Mouse (Mus musculus) small intestine, adult 2 months (tissue): Measurements from ENCODE around the gene Cyb5rl. TPM values are rescaled to one million over a fixed set of nuclear protein-coding genes. Genes with fewer than 3 reads are reported as not detected.

Experiments
- H3K27ac ChIP-seq: fragments of 200-500 bp; 2 replicates; pipeline ENCODE4 v1.5.1; 2012; ENCODE audit warnings: low read depth, low read length, control low read depth, inconsistent platforms; ENCODE audit not compliant: insufficient read depth
- H3K27me3 ChIP-seq: fragments of 200-500 bp; 2 replicates; pipeline ENCODE4 v1.6.1; 2012; ENCODE audit warnings: mild to moderate bottlenecking, moderate library complexity, low read length, inconsistent platforms; ENCODE audit not compliant: control insufficient read depth, insufficient read depth
- H3K36me3 ChIP-seq: fragments of 200-500 bp; 2 replicates; pipeline ENCODE4 v1.6.1; 2012; ENCODE audit warnings: mild to moderate bottlenecking, low read length, control low read depth, inconsistent platforms; ENCODE audit not compliant: control insufficient read depth, insufficient read depth
- H3K4me1 ChIP-seq: fragments of 200-500 bp; 2 replicates; pipeline ENCODE4 v1.6.1; 2012; ENCODE audit warnings: low read length, inconsistent platforms, mixed read lengths; ENCODE audit not compliant: control insufficient read depth, insufficient read depth, insufficient read length
- H3K4me3 ChIP-seq: fragments of 200-500 bp; 2 replicates; pipeline ENCODE4 v1.5.1; 2012; ENCODE audit warnings: low read depth, mild to moderate bottlenecking, control low read depth, inconsistent platforms, low read length, moderate library complexity
- CTCF ChIP-seq: fragments of 200-500 bp; IDR thresholded peaks from 2 replicates; pipeline ENCODE4 v1.5.1; 2012; ENCODE audit warnings: low read depth, mild to moderate bottlenecking, control low read depth, inconsistent platforms, low read length, moderate library complexity, mixed read lengths; ENCODE audit not compliant: insufficient replicate concordance, insufficient read length; ENCODE audit errors: extremely low read depth
- POLR2A ChIP-seq: fragments of 200-500 bp; IDR thresholded peaks from 2 replicates; pipeline ENCODE4 v1.6.1; 2012; ENCODE audit warnings: low read depth, mild to moderate bottlenecking, control low read depth, inconsistent platforms, low read length, moderate library complexity
- WGBS: fragments of 180-500 bp; shearing (Covaris S2); methylation state at CpG from one replicate; pipeline ENCODE4 v1.1.7; 2018; 5-methylcytosine and 5-hydroxymethylcytosine counted together
- polyA plus RNA-seq: library from polyadenylated mRNA; depleted of rRNA; stranded (reverse); fragments of >200 nt; gene quantifications from 2 replicates; pipeline ENCODE4 v1.2.3, GENCODE M21; 2012

Cyb5rl gene
- polyA plus RNA-seq, 1 experiment: 2.5 TPM

GRCm38 (mm10) chr4:107047806-107048205 is 19.0 kb upstream of the Cyb5rl start:
- H3K36me3 ChIP-seq: peaks cover 32% of the 10 kb centered on the region

GRCm38 (mm10) chr4:107048568-107049162 is 18.1 kb upstream of the Cyb5rl start:
- TF ChIP-seq CTCF: no peak
- no peak for TF ChIP-seq POLR2A
- Histone ChIP-seq H3K36me3 (peaks cover 29% of the 10 kb centered on the region), H3K4me1 (no peaks in the 10 kb centered on the region), H3K27ac (no peak overlapping the region), H3K27me3 (no peaks in the 10 kb centered on the region), H3K4me3 (no peak overlapping the region)
- WGBS: 85% methylated on average over 11 of the region's 11 CpGs

More at GRCm38 (mm10) chr4:107047806-107048205, 19.0 kb upstream of the Cyb5rl start:
- H3K27ac ChIP-seq: no peak overlapping the region
- no peak overlapping the region for H3K4me3 ChIP-seq
- H3K27me3 ChIP-seq: no peaks in the 10 kb centered on the region
- WGBS: 94% methylated on average over 5 of the region's 5 CpGs
- H3K4me1 ChIP-seq: no peaks in the 10 kb centered on the region
- TF ChIP-seq POLR2A (no peak), CTCF (no peak)

- no peak overlapping the region for H3K4me3 ChIP-seq
- H3K36me3 ChIP-seq: peaks cover 28% of the 10 kb centered on the region
- no peaks in the 10 kb centered on the region for H3K27me3 ChIP-seq
- TF ChIP-seq CTCF (no peak), POLR2A (no peak)
- H3K27ac ChIP-seq: no peak overlapping the region
- no peaks in the 10 kb centered on the region for H3K4me1 ChIP-seq
- 56% methylated on average over 4 of the region's 4 CpGs for WGBS
These were observed 14.9 kb upstream of the Cyb5rl start for GRCm38 (mm10) chr4:107051889-107052288.

GRCm38 (mm10) chr4:107052962-107053553 is 13.7 kb upstream of the Cyb5rl start:
- no peak overlapping the region for H3K27ac ChIP-seq
- TF ChIP-seq CTCF (no peak), POLR2A (no peak)
- whole genome bisulfite sequencing: 61% methylated on average over 5 of the region's 5 CpGs
- H3K36me3 ChIP-seq: peaks cover 25% of the 10 kb centered on the region
- H3K27me3 ChIP-seq: no peaks in the 10 kb centered on the region
- H3K4me3 ChIP-seq: no peak overlapping the region
- H3K4me1 ChIP-seq: no peaks in the 10 kb centered on the region

- no peak overlapping the region for H3K27ac ChIP-seq
- WGBS: 82% methylated on average over 3 of the region's 3 CpGs
- TF ChIP-seq CTCF: no peak
- no peak for TF ChIP-seq POLR2A
These were observed 10.7 kb upstream of the Cyb5rl start for GRCm38 (mm10) chr4:107056088-107056487.

GRCm38 (mm10) chr4:107058346-107058745 is 8.4 kb upstream of the Cyb5rl start:
- Histone ChIP-seq H3K27ac (no peak overlapping the region), H3K27me3 (no peaks in the 10 kb centered on the region), H3K36me3 (peaks cover 62% of the 10 kb centered on the region), H3K4me1 (no peaks in the 10 kb centered on the region), H3K4me3 (no peak overlapping the region)
- WGBS: 80% methylated on average over 5 of the region's 5 CpGs
- TF ChIP-seq POLR2A (no peak), CTCF (no peak)

More at GRCm38 (mm10) chr4:107056088-107056487, 10.7 kb upstream of the Cyb5rl start:
- no peak overlapping the region for H3K4me3 ChIP-seq
- H3K27me3 ChIP-seq: no peaks in the 10 kb centered on the region
- peaks cover 47% of the 10 kb centered on the region for H3K36me3 ChIP-seq
- H3K4me1 ChIP-seq: no peaks in the 10 kb centered on the region

GRCm38 (mm10) chr4:107058781-107059180 is 8.0 kb upstream of the Cyb5rl start:
- TF ChIP-seq POLR2A: no peak
- no peak for TF ChIP-seq CTCF

More at GRCm38 (mm10) chr4:107058781-107059180, 8.0 kb upstream of the Cyb5rl start:
- WGBS: 68% methylated on average over 6 of the region's 6 CpGs
- Histone ChIP-seq H3K4me3 (no peak overlapping the region), H3K4me1 (no peaks in the 10 kb centered on the region), H3K36me3 (peaks cover 65% of the 10 kb centered on the region), H3K27me3 (no peaks in the 10 kb centered on the region), H3K27ac (no peak overlapping the region)
